Mouse (Mus musculus) gastrocnemius, postnatal 14 days (tissue): ENCODE data around the gene Mgl2. TPM values are rescaled to one million over a fixed set of nuclear protein-coding genes. Genes with fewer than 3 reads are reported as not detected.
"Not testable (repeated sequence)": the region's sequence is repeated elsewhere in the genome, so short reads cannot be mapped to it uniquely, and the experiment has no call there.

Experiments used
- DNase-seq: peaks from one replicate; pipeline ENCODE4 v3.0.0; 2021; ENCODE audit warnings: mixed read lengths
- intact Hi-C: fragments of 180-260 bp; cut with DNase I; formaldehyde crosslinking; loops from one replicate; pipeline ENCODE4 v1.15.1; 2025; ENCODE audit warnings: low total_unique reads
- total RNA-seq, 2 experiments: library from RNA; stranded (reverse); gene quantifications; 2 replicates each; pipeline ENCODE4 v1.2.3; 2021

The Mgl2 gene
- total RNA-seq, 2 experiments from 2014 or later, result 1.9 to 3.1 TPM

- DNase-seq, result no peak
- intact Hi-C loops, result no loop called here
These were observed 38.0 kb downstream of the Mgl2 start for GRCm38 (mm10) chr11:70168136-70168535.

- DNase-seq, intact Hi-C loops: not testable (repeated sequence)
These were observed 39.3 kb downstream of the Mgl2 start for GRCm38 (mm10) chr11:70169471-70169870.

GRCm38 (mm10) chr11:70170291-70170690 is 40.2 kb downstream of the Mgl2 start:
- intact Hi-C loops, result no loop called here
- DNase-seq, result no peak

GRCm38 (mm10) chr11:70171181-70171580 is 41.1 kb downstream of the Mgl2 start:
- intact Hi-C loops, result no loop called here
- DNase-seq, result no peak

- intact Hi-C loops, result no loop called here
- no peak for DNase-seq
These were observed 41.7 kb downstream of the Mgl2 start for GRCm38 (mm10) chr11:70171847-70172246.

- intact Hi-C loops, result no loop called here
These were observed 42.2 kb downstream of the Mgl2 start for GRCm38 (mm10) chr11:70172298-70172697.

GRCm38 (mm10) chr11:70174491-70174890 is 44.4 kb downstream of the Mgl2 start:
- intact Hi-C loops, result no loop called here
- DNase-seq, result no peak

More at GRCm38 (mm10) chr11:70172298-70172697, 42.2 kb downstream of the Mgl2 start:
- no peak for DNase-seq

- DNase-seq, result no peak
- intact Hi-C loops, result no loop called here
These were observed 47.5 kb downstream of the Mgl2 start for GRCm38 (mm10) chr11:70177647-70178046.

- DNase-seq, result no peak
- intact Hi-C loops, result no loop called here
These were observed 48.2 kb downstream of the Mgl2 start for GRCm38 (mm10) chr11:70178311-70178710.

GRCm38 (mm10) chr11:70178756-70179155 is 48.6 kb downstream of the Mgl2 start:
- intact Hi-C loops, result no loop called here
- no peak for DNase-seq

GRCm38 (mm10) chr11:70179401-70179800 is 49.3 kb downstream of the Mgl2 start:
- intact Hi-C loops, result no loop called here
- no peak for DNase-seq

GRCm38 (mm10) chr11:70180496-70180895 is 50.4 kb downstream of the Mgl2 start:
- no peak for DNase-seq
- intact Hi-C loops, result no loop called here

- DNase-seq, result no peak
- intact Hi-C loops, result no loop called here
These were observed 55.0 kb downstream of the Mgl2 start for GRCm38 (mm10) chr11:70185120-70185519.

Other genes with a start within 250 kb of the Mgl2 start
- 1 to 10 TPM; 2.0 TPM for gene Kctd11, start 248.9 kb upstream of the Mgl2 start, total RNA-seq
- gene Acap1, start 234.8 kb upstream of the Mgl2 start, total RNA-seq, result under 1 TPM; 0.33 to 0.55 TPM
- under 1 TPM; 0.62 to 0.84 TPM for gene 2810408A11Rik, start 229.3 kb upstream of the Mgl2 start, total RNA-seq
- gene Neurl4, start 229.3 kb upstream of the Mgl2 start, total RNA-seq, result 10 to 100 TPM; 27.2 to 29.1 TPM
- gene Gps2, start 216.4 kb upstream of the Mgl2 start, total RNA-seq, result 10 to 100 TPM; 21.8 to 24.2 TPM
- gene Eif5a, start 208.4 kb upstream of the Mgl2 start, total RNA-seq, result 100 to 1,000 TPM; 567 to 637 TPM
- 1 to 10 TPM; 2.1 to 4.3 TPM for gene Ybx2, start 194.5 kb upstream of the Mgl2 start, total RNA-seq
- gene Slc2a4, start 182.1 kb upstream of the Mgl2 start, total RNA-seq, result 100 to 1,000 TPM; 158 to 236 TPM
- gene Cldn7, start 165.6 kb upstream of the Mgl2 start, total RNA-seq, result under 1 TPM in 1 of 2 experiments, not detected in 1; 0.72 TPM
- gene Ctdnep1, start 149.2 kb upstream of the Mgl2 start, total RNA-seq, result 100 to 1,000 TPM; 185 to 209 TPM
- gene Elp5, start 147.8 kb upstream of the Mgl2 start, total RNA-seq, result 10 to 100 TPM; 43.0 to 52.9 TPM
- 100 to 1,000 TPM; 170 to 180 TPM for gene Gabarap, start 139.2 kb upstream of the Mgl2 start, total RNA-seq
- gene Phf23, start 134.6 kb upstream of the Mgl2 start, total RNA-seq, result 10 to 100 TPM; 20.4 to 20.7 TPM
- 1 to 10 TPM; 5.1 to 7.8 TPM for gene Dvl2, start 129.7 kb upstream of the Mgl2 start, total RNA-seq
- gene Acadvl, start 114.9 kb upstream of the Mgl2 start, total RNA-seq, result 100 to 1,000 TPM; 266 to 408 TPM
- 1 to 10 TPM; 8.7 to 9.2 TPM for gene Dlg4, start 113.4 kb upstream of the Mgl2 start, total RNA-seq
- not detected for gene Asgr1, start 76.2 kb upstream of the Mgl2 start, total RNA-seq
- not detected for gene Asgr2, start 37.7 kb upstream of the Mgl2 start, total RNA-seq
- 1 to 10 TPM; 1.8 to 3.1 TPM for gene Clec10a, start 25.9 kb downstream of the Mgl2 start, total RNA-seq
- under 1 TPM in 1 of 2 experiments, not detected in 1; 0.22 TPM for gene Slc16a11, start 82.4 kb downstream of the Mgl2 start, total RNA-seq
- gene Slc16a13, start 90.7 kb downstream of the Mgl2 start, total RNA-seq, result 1 to 10 TPM in 1 of 2 experiments, under 1 TPM in 1; 0.53 to 1.5 TPM
- gene Bcl6b, start 99.5 kb downstream of the Mgl2 start, total RNA-seq, result 10 to 100 TPM; 12.4 to 13.7 TPM
- gene 0610010K14Rik, start 107.6 kb downstream of the Mgl2 start, total RNA-seq, result 10 to 100 TPM; 29.7 to 37.4 TPM
- 1 to 10 TPM; 2.6 to 2.7 TPM for gene Gm21988, start 109.5 kb downstream of the Mgl2 start, total RNA-seq
- 10 to 100 TPM; 96.0 to 96.9 TPM for gene Rnasek, start 109.5 kb downstream of the Mgl2 start, total RNA-seq
- gene Alox12, start 125.0 kb downstream of the Mgl2 start, total RNA-seq, result 1 to 10 TPM in 1 of 2 experiments, under 1 TPM in 1; 1.00 to 1.2 TPM
- under 1 TPM in 1 of 2 experiments, not detected in 1; 0.09 TPM for gene Alox12e, start 192.3 kb downstream of the Mgl2 start, total RNA-seq
- gene Alox15, start 221.7 kb downstream of the Mgl2 start, total RNA-seq, result not detected